Mouse (Mus musculus): Measurements from ENCODE around the gene Usp37. TPM values are rescaled to one million over a fixed set of nuclear protein-coding genes. Genes with fewer than 3 reads are reported as not detected.

Usp37 gene
- polyA plus RNA-seq, 1 experiment, result 52.1 TPM

DNA sequence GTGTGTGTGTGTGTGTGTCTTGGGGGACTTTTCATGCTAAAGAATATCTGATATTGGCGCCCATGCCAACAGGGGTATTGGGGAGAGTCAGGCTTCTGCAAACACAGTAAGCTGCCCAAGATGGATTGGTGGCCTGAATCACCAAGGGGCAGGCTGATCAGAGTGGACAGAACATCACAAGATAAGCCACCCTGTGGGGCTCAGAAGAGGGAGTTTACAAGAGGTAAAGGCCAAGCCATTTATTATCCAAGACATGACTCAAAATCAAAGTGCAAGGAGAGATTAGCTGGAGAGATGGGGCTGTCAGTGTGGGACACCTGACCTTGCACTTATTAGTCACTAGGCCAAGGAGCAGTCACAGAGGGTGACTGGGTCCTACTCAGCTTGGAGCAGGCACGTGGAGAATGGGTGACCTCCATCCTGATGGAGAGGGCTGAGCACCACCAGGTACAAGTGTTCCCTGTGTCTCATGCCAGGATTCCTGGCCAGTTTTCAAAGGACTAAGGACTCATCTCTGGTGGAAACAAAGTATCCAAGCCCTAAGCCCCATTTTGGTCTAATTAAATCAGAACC, 132.2 kb downstream of the Usp37 start:
- Histone ChIP-seq H3K9ac (ENCODE audit: low read depth, poor library complexity, severe bottlenecking) (no peak overlapping the region), H3K4me1 (ENCODE audit: control insufficient read depth, insufficient read depth, low read length) (no peaks in the 10 kb centered on the region), H3K4me3 (ENCODE audit: low read depth, low read length) (no peak overlapping the region), H3K27ac (ENCODE audit: insufficient read depth, low read length) (no peak overlapping the region), H3K36me3 (ENCODE audit: control insufficient read depth, insufficient read depth, low read length, poor library complexity, severe bottlenecking) (no peaks in the 10 kb centered on the region), H3K9me3 (replicated peaks; ENCODE audit: control insufficient read depth, insufficient read depth, low read length, poor library complexity, severe bottlenecking) (no peaks in the 10 kb centered on the region), H3K27me3 (ENCODE audit: control insufficient read depth, insufficient read depth, low read length, poor library complexity, severe bottlenecking) (0 out of 2 replicates have a peak, but pooled peaks cover 2% of the 10 kb centered on the region)
- no peak for TF ChIP-seq CTCF (IDR thresholded peaks at IDR 0.05; ENCODE audit: low read depth, low read length)
- TF ChIP-seq POLR2A (IDR thresholded peaks at IDR 0.05; ENCODE audit: insufficient read depth, low read length), result no peak
- TF ChIP-seq EP300 (IDR thresholded peaks at IDR 0.05; ENCODE audit: insufficient read depth, low read depth, low read length), result no peak

GRCm38 (mm10) chr1:74408589-74409504, 135.2 kb downstream of the Usp37 start, which contains the start of gene Vil1:
Gene Vil1, plus strand, starts transcription at chr1:74409376.
- no peaks in the 10 kb centered on the region for H3K9me3 ChIP-seq (replicated peaks; ENCODE audit: control insufficient read depth, insufficient read depth, low read length, poor library complexity, severe bottlenecking)
- 0 out of 2 replicates have a peak, but pooled peaks cover 2% of the 10 kb centered on the region for H3K27me3 ChIP-seq (ENCODE audit: control insufficient read depth, insufficient read depth, low read length, poor library complexity, severe bottlenecking)
- no peak within 1 kb of the TSS for H3K27ac ChIP-seq (ENCODE audit: insufficient read depth, low read length)
- TF ChIP-seq EP300 (IDR thresholded peaks at IDR 0.05; ENCODE audit: insufficient read depth, low read depth, low read length) (no peak), POLR2A (IDR thresholded peaks at IDR 0.05; ENCODE audit: insufficient read depth, low read length) (no peak), CTCF (IDR thresholded peaks at IDR 0.05; ENCODE audit: low read depth, low read length) (no peak)
- H3K4me1 ChIP-seq (ENCODE audit: control insufficient read depth, insufficient read depth, low read length), result no peaks in the 10 kb centered on the region
- no peaks in the 10 kb centered on the region for H3K36me3 ChIP-seq (ENCODE audit: control insufficient read depth, insufficient read depth, low read length, poor library complexity, severe bottlenecking)
- no peak within 1 kb of the TSS for H3K9ac ChIP-seq (ENCODE audit: low read depth, poor library complexity, severe bottlenecking)
- H3K4me3 ChIP-seq (ENCODE audit: low read depth, low read length), result 0 out of 2 replicates have a peak within 1 kb of the TSS, but pooled peaks have one; percentile 8

GRCm38 (mm10) chr1:74404206-74404605, 139.9 kb downstream of the Usp37 start:
- H3K27me3 ChIP-seq (ENCODE audit: control insufficient read depth, insufficient read depth, low read length, poor library complexity, severe bottlenecking), result no peaks in the 10 kb centered on the region
- no peak overlapping the region for H3K27ac ChIP-seq (ENCODE audit: insufficient read depth, low read length)
- H3K4me1 ChIP-seq (ENCODE audit: control insufficient read depth, insufficient read depth, low read length), result no peaks in the 10 kb centered on the region
- no peak overlapping the region for H3K9ac ChIP-seq (ENCODE audit: low read depth, poor library complexity, severe bottlenecking)
- TF ChIP-seq CTCF (IDR thresholded peaks at IDR 0.05; ENCODE audit: low read depth, low read length) (no peak), POLR2A (IDR thresholded peaks at IDR 0.05; ENCODE audit: insufficient read depth, low read length) (no peak), EP300 (IDR thresholded peaks at IDR 0.05; ENCODE audit: insufficient read depth, low read depth, low read length) (no peak)
- no peaks in the 10 kb centered on the region for H3K36me3 ChIP-seq (ENCODE audit: control insufficient read depth, insufficient read depth, low read length, poor library complexity, severe bottlenecking)
- H3K9me3 ChIP-seq (replicated peaks; ENCODE audit: control insufficient read depth, insufficient read depth, low read length, poor library complexity, severe bottlenecking), result no peaks in the 10 kb centered on the region
- H3K4me3 ChIP-seq (ENCODE audit: low read depth, low read length), result no peak overlapping the region

DNA sequence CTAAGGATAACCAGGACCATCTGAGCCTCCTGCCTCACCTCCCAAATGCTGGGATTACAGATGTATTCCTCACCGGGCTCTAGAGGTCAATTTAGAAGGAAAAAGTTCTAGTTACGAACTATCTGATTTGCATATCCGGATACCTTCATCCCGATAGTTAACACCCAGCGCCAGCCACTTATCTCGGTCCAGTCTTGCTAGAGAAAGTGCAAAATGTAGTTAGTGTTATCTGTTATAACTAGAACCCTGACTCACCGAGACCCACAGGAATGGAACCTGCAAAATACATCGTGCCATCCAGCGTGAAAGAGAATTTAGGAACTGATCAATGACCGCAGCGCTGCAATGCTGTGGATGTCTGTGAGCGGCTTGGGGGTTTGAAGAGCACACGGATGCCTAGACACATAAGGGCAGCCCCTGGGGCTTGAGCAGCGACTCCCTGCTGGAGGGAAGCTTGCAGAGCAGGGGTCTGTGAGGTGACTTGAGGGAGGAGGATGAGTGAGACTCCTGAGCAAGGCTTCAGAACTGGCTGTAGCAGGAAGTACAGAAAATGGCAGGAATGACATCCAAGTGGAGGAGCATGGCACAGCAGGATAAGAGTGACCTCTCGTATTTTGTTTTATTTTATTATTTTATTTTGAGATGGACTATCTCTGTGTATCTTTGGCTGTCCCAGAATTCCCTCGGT, 142.9 kb downstream of the Usp37 start:
- Histone ChIP-seq H3K9me3 (replicated peaks; ENCODE audit: control insufficient read depth, insufficient read depth, low read length, poor library complexity, severe bottlenecking) (no peaks in the 10 kb centered on the region), H3K27me3 (ENCODE audit: control insufficient read depth, insufficient read depth, low read length, poor library complexity, severe bottlenecking) (no peaks in the 10 kb centered on the region), H3K9ac (ENCODE audit: low read depth, poor library complexity, severe bottlenecking) (no peak overlapping the region), H3K4me3 (ENCODE audit: low read depth, low read length) (no peak overlapping the region), H3K27ac (ENCODE audit: insufficient read depth, low read length) (no peak overlapping the region), H3K4me1 (ENCODE audit: control insufficient read depth, insufficient read depth, low read length) (no peaks in the 10 kb centered on the region), H3K36me3 (ENCODE audit: control insufficient read depth, insufficient read depth, low read length, poor library complexity, severe bottlenecking) (no peaks in the 10 kb centered on the region)
- TF ChIP-seq POLR2A (IDR thresholded peaks at IDR 0.05; ENCODE audit: insufficient read depth, low read length), result no peak
- no peak for TF ChIP-seq EP300 (IDR thresholded peaks at IDR 0.05; ENCODE audit: insufficient read depth, low read depth, low read length)
- no peak for TF ChIP-seq CTCF (IDR thresholded peaks at IDR 0.05; ENCODE audit: low read depth, low read length)

GRCm38 (mm10) chr1:74400531-74400930, 143.6 kb downstream of the Usp37 start:
- Histone ChIP-seq H3K27ac (ENCODE audit: insufficient read depth, low read length) (no peak overlapping the region), H3K9me3 (replicated peaks; ENCODE audit: control insufficient read depth, insufficient read depth, low read length, poor library complexity, severe bottlenecking) (no peaks in the 10 kb centered on the region), H3K27me3 (ENCODE audit: control insufficient read depth, insufficient read depth, low read length, poor library complexity, severe bottlenecking) (no peaks in the 10 kb centered on the region), H3K4me1 (ENCODE audit: control insufficient read depth, insufficient read depth, low read length) (no peaks in the 10 kb centered on the region), H3K36me3 (ENCODE audit: control insufficient read depth, insufficient read depth, low read length, poor library complexity, severe bottlenecking) (no peaks in the 10 kb centered on the region), H3K4me3 (ENCODE audit: low read depth, low read length) (no peak overlapping the region), H3K9ac (ENCODE audit: low read depth, poor library complexity, severe bottlenecking) (no peak overlapping the region)
- TF ChIP-seq CTCF (IDR thresholded peaks at IDR 0.05; ENCODE audit: low read depth, low read length) (no peak), EP300 (IDR thresholded peaks at IDR 0.05; ENCODE audit: insufficient read depth, low read depth, low read length) (no peak), POLR2A (IDR thresholded peaks at IDR 0.05; ENCODE audit: insufficient read depth, low read length) (no peak)

Measured in ES-Bruce4 (cell line).